In the genomic region with DNA sequence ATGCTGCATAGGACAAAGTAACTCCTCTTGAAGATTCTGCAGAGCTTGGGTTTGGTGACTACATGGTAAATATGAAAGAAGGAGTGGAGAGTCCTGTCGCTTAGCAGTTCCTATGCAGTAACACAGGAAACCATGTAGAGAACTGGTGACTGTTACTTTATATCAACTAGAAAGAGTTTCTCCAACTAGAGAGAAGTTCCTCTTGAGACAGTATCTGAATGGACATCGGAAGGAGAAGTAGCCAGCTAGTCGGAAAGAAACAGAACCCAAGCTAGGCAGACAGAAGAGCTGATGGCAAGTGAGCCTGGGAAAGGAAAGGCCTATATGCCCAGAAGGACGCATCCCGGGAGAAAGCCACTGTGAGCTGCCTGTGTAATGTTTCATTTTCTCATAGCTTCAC, we compare ENCODE assay signal across 24 mouse cellular contexts.
DNase-seq lines count a peak whose midpoint lies in the region; ATAC-seq and TF ChIP-seq lines count a peak whose summit lies in the region.
"Had no signal": no experiment of that assay in that cellular context is flagged by ENCODE, and none has a peak within 500 bp of the region (broad histone marks: within the 10 kb centered on the region; RNA-seq: fewer than 3 reads in every experiment).

No protein-coding gene starts in this region.

- 69% methylated on average over 5 of the region's 5 CpGs for WGBS in heart, adult 2 months

- intact Hi-C loops in heart, adult 2 months (cut with DNase I), result loop anchor here (5.0 kb wide), 1 partner anchor 859 kb away; the partner anchor contains the start of gene Gja5

- DNase-seq in heart, adult 11 months, result peak; percentile 21
- DNase-seq in heart, adult 2 months, result no peak
- no peak for DNase-seq in layer of hippocampus, postnatal 25 days (ENCODE audit: extremely low spot score in 1 of 2, low spot score in 1 of 2)
- DNase-seq in right cerebral cortex, postnatal 4 days, result no peak
- DNase-seq: adrenal gland, adult 2 months; adrenal gland, postnatal 10 days; adrenal gland, postnatal 25 days; B cell, adult 2 months; cerebellum, adult 11 months; cerebellum, adult 18-20 months; cerebellum, adult 8-10 months; cerebellum, adult 9-11 months; cerebellum, postnatal 14 days; cerebellum, postnatal 36 days; forebrain, postnatal 0 days had no signal

- no peak for TF ChIP-seq CTCF in heart, adult 2 months (IDR thresholded peaks at IDR 0.05)

- ATAC-seq in common myeloid progenitor, adult 5-6 weeks (replicated peaks; ENCODE audit: low read depth, poor library complexity, severe bottlenecking), result 0 out of 2 replicates have a peak, but pooled peaks have one; percentile 29
- peak; percentile 74 for ATAC-seq in megakaryocyte, adult 5-6 weeks (ENCODE audit: poor library complexity, severe bottlenecking)
- ATAC-seq: CD4-positive, CD25-positive, alpha-beta regulatory T cell, adult 4 months; forebrain, embryonic 13.5 days; forebrain, embryonic 15.5 days; forebrain, postnatal 0 days; Patski had no signal

- TF ChIP-seq EP300 in heart, adult 2 months (IDR thresholded peaks at IDR 0.05; ENCODE audit: insufficient read depth, low read depth, low read length), result no peak

- H3K4me3 ChIP-seq in heart, adult 2 months, result no peak overlapping the region
- H3K4me3 ChIP-seq: embryonic facial prominence, embryonic 10.5 days; embryonic facial prominence, embryonic 12.5 days; forebrain, embryonic 13.5 days; forebrain, embryonic 15.5 days had no signal

- peaks cover 5% of the 10 kb centered on the region; the same call in 1 of the 2 replicates for H3K4me1 ChIP-seq in heart, adult 2 months (ENCODE audit: control insufficient read depth, insufficient read depth, low read length)

- H3K36me3 ChIP-seq in heart, adult 2 months (ENCODE audit: control insufficient read depth, insufficient read depth, low read length), result peaks cover 47% of the 10 kb centered on the region

- no peak overlapping the region for H3K27ac ChIP-seq in heart, adult 2 months
- H3K27ac ChIP-seq: embryonic facial prominence, embryonic 10.5 days; embryonic facial prominence, embryonic 12.5 days; forebrain, embryonic 13.5 days; forebrain, embryonic 15.5 days had no signal

- H3K79me2 ChIP-seq in heart, adult 2 months (replicated peaks; ENCODE audit: control insufficient read depth, insufficient read depth, low read length), result peaks cover 2% of the 10 kb centered on the region

- no peak overlapping the region for H3K9ac ChIP-seq in heart, adult 2 months (ENCODE audit: low read depth, low read length)
- H3K9ac ChIP-seq: embryonic facial prominence, embryonic 12.5 days; forebrain, embryonic 13.5 days; forebrain, embryonic 15.5 days; forebrain, postnatal 0 days had no signal

- H3K27me3 ChIP-seq in heart, adult 2 months (ENCODE audit: control insufficient read depth, insufficient read depth, low read length), result no peaks in the 10 kb centered on the region
- H3K27me3 ChIP-seq: CH12.LX; embryonic facial prominence, embryonic 12.5 days; forebrain, embryonic 13.5 days; forebrain, embryonic 15.5 days; Patski had no signal

- TF ChIP-seq POLR2A in heart, adult 2 months (IDR thresholded peaks at IDR 0.05; ENCODE audit: insufficient read depth, low read depth, low read length), result no peak
